Mouse (Mus musculus) erythroblast, embryonic 14.5 days (primary cell): Measurements from ENCODE around the gene Tgfbi.

Source experiments
- GATA1 ChIP-seq: IDR thresholded peaks from 2 replicates; pipeline ENCODE4 v1.6.1; 2012; ENCODE audit warnings: low read length, inconsistent platforms, mixed read lengths
- TAL1 ChIP-seq: IDR thresholded peaks from 3 replicates; pipeline ENCODE4 v1.6.1; 2012; ENCODE audit warnings: low read length, inconsistent platforms, mixed read lengths

DNA sequence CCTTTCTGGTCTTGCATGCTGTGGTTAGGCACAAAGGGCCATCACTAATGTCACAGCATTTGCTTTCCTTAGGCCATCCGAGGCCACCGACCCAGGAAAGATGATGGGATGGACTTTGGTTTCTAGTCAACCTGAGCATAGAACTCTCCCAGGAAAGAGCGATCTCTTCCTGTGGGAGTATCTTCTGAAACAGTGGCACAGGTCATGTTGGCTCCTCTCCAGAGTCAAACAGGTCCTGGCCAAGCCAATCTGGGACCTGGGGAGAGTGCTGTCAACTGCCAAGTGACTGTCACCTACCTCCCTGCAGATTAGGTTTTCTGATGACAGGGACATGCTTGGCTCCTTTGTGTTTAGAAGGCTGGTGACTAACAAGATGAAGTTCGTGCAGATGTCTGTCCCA is 20.8 kb downstream of the Tgfbi start:
- no peak for TF ChIP-seq GATA1
- no peak for TF ChIP-seq TAL1
